Mouse (Mus musculus): ENCODE data around the gene Siae.

Gene Siae

DNA sequence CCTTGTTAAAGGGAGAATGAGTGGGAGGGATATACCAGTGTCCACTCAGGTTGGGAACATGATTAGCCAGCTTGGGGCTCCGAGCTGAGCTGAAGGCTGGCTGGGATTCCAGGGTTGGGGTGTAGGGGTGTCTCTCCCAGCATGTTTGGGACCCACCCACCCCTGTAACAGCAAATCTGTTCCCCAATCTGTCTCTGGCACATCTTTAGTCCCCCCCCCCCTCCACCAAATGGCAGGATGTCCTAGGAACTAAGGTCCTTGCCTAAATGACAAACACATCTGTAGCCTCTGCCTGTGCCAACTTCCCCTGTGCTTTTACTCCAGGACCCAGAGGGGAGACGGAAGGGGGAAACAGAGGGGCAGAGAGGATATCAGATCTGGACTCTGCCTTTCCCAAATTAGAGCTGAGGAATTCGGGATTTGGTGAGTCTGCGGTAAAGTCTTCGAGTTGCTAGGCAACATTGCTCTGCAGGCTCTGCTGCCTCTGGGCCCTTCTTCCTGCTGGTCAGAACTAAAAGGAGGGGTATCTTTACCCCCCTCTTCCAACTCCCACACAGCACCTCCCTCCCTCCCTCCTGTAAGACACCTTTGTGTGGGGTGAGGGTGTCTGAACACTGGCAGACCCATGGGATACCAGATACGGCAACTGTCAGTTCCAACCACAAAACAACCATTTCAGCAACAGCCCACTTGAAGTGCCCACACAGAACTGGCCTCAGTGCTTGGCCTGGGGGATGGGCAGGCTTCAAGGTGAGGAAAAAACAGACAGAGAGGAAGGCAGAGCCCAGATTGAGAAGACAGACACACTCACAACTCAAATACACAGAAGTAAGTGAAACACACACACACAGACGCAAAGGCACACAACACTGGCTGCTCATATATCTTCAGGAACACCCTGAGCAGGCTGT is at the start of gene Siae:
Gene Siae (plus strand): TSS at position 861 of the 911 bp plus-strand sequence.
- in situ Hi-C loops (cut with MboI; ENCODE audit: low pct_unique_long_range_greater_than_20kb in 1 of 2, low sequenced_read_pairs in 2 of 2, unreplicated experiment in 1 of 2): no loop called here

DNA sequence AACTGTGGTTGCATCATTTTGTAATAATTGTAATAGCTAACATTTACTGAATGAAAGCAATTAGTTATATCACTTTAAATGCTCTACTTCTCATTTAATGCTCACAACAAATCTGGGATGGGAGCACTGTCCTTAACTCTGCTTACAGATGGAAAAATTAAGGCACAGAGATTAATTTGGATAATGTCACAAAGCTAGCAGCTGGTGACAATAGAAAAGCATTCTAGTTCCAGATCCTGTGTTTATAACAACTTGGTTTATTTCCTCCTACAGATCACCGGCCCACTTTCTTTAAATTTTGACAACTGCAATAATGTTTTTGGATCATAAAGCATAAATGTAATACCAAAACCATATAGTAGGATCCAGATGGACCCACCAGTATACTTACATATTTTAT is 49.5 kb upstream of the Siae start:
- in situ Hi-C loops (cut with MboI; ENCODE audit: low pct_unique_long_range_greater_than_20kb in 1 of 2, low sequenced_read_pairs in 2 of 2, unreplicated experiment in 1 of 2): no loop called here

DNA sequence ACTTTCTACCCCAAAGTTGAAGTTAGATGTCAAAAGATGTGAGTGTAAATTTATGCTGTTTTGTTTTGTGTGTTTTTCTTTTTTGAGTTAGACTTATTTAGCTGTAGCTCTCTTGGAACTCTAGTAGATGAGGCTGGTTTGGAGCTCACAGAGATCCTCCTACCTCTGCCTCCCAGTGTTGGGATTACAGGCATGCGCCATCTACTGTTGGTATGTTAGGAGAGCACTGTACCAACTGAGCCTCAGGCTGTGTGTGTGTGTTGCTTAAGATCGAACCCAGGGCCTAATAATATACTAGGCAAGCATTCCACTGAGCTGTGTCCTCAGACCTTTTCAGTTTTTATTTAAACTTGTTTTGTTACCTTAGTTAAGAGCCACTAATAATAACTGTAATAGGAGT is 43.4 kb upstream of the Siae start:
- in situ Hi-C loops (cut with MboI; ENCODE audit: low pct_unique_long_range_greater_than_20kb in 1 of 2, low sequenced_read_pairs in 2 of 2, unreplicated experiment in 1 of 2): no loop called here

DNA sequence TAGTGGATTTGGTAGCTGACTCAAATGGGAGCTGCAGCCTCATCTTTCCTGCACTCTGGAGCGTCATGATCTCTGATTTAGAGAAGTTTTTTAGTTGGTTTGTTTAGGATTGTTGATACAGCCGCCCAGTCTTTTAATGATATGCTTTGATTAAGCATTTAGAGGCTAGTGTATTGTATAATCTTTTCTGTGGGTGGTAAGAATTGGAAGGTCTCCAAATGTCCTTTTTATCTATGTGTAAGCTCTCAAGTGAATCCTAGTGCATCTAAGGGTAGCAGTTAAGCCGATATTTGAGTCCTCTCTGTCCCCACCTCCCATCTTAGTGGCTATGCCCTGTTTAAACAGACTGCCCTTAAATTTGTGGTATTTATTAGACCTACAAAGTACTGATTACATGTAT is 41.0 kb upstream of the Siae start:
- in situ Hi-C loops (cut with MboI; ENCODE audit: low pct_unique_long_range_greater_than_20kb in 1 of 2, low sequenced_read_pairs in 2 of 2, unreplicated experiment in 1 of 2): no loop called here

DNA sequence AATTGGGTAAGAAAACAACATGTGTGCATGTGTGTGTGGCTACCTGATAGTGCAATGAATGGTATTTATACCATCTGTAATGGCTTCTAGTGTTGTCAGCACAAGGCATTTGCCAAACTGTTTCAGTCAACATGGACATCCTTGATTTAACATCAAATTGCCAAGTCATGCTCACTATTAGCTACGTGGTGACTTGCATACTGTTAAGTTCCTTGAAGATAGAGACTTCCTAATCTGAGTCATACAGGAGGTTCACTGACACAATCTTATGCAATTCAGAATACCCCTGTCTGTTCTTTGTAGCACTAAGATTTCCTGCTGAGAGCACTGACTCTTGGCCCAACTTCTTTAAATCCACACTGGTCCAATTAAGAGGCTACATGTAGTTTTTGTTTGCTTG is 38.0 kb upstream of the Siae start:
- in situ Hi-C loops (cut with MboI; ENCODE audit: low pct_unique_long_range_greater_than_20kb in 1 of 2, low sequenced_read_pairs in 2 of 2, unreplicated experiment in 1 of 2): no loop called here

DNA sequence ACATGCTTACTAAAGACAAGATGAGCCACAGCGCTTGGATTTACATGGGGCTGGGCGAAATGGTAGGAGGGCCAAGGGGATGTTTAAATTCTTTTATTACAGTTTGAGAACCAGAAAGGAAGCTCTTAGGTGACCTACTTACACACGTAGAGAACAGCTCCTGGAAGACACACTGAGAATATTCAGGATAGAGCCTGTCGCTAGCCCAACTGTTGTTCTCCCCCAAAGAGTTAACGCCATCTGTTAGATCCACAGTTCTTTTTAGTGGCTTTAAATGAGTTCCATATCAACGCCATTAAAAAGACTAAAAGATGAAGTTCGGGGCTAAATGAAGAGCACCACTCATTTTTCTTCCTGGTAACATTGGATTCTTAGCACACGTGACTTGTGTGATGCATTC is 36.5 kb upstream of the Siae start:
- in situ Hi-C loops (cut with MboI; ENCODE audit: low pct_unique_long_range_greater_than_20kb in 1 of 2, low sequenced_read_pairs in 2 of 2, unreplicated experiment in 1 of 2): no loop called here

DNA sequence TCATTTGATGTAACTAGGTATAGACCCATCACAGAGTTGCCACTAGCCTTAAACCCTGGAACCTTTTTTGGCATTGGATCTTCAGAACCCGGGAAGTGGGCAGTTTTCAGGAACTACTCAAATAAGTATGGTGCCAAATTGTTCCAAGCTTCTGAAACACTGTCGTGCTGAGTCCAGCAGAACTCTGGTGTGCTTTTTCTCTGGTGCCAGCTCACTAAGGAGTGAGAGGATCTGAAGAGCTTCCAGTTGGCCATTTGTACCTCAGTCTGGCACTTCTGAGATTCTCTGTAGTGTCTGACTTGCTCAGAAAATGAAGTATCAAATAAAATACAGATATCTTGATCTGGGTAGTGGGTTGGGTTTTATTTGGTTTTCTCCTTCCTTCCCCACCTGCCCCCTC is 35.5 kb upstream of the Siae start:
- in situ Hi-C loops (cut with MboI; ENCODE audit: low pct_unique_long_range_greater_than_20kb in 1 of 2, low sequenced_read_pairs in 2 of 2, unreplicated experiment in 1 of 2): no loop called here

DNA sequence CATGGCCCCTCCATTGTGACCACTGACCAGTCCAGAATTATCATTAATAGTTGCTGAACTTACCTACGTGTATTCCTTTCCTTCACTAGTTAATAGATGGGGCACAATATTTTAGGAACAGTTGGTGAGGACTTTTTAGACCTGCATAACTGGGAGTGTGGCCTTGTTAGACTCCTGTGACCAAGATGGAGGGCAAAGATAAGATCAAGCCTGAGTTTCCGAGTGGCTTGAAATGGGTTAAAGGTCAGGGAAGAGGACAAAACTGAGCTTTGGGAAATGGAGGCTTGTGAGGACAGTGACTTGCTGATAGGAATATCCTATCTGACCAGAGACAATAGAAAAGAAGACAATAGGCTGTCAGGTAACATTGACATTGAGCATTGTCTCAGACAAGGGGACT is 30.0 kb upstream of the Siae start:
- in situ Hi-C loops (cut with MboI; ENCODE audit: low pct_unique_long_range_greater_than_20kb in 1 of 2, low sequenced_read_pairs in 2 of 2, unreplicated experiment in 1 of 2): no loop called here

DNA sequence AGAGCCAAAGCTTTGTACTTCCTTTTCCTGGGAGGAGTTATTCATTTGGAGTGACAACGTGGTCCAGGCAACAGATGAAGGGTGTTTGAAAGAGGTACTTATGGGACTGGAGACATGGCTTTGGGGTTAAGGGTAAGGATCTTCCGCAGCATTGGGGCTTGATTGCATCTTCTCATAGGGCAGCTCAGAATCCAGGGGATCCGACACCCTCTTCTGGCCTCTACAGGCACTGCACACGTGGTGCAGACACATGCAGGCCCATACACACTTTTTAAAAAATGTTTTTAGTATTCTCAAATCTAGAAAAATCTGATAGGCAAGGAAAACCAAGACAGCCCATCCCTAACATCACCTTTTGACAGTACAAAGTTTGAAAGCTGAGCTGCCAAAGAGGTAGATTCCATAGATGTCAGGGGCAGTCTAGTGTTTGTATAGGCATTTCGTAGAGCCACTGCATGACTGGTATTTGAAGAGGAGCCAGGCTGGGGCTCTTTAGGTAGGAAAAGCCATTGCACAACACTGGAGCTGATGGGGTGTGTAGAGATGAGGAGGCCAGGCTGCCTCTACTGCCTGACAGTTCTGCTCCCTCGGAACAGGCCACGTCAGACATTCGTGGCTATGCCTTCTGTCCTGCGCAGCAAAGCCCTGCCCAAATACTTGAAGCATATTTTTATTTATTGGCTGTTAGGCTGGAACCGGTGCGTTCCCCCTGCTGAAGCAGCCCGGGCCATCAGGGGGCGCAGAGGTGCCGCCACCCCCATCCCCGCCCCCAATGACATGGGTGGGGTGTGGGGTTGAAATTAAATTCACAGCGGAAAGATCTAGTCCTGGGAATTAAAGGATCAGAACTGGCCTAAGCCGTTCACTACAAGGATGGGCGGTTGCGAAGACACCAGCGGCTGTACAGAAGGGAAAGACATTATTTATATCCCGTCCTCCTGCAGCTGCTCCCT is 28.8 kb upstream of the Siae start:
- in situ Hi-C loops (cut with MboI; ENCODE audit: low pct_unique_long_range_greater_than_20kb in 1 of 2, low sequenced_read_pairs in 2 of 2, unreplicated experiment in 1 of 2): no loop called here

DNA sequence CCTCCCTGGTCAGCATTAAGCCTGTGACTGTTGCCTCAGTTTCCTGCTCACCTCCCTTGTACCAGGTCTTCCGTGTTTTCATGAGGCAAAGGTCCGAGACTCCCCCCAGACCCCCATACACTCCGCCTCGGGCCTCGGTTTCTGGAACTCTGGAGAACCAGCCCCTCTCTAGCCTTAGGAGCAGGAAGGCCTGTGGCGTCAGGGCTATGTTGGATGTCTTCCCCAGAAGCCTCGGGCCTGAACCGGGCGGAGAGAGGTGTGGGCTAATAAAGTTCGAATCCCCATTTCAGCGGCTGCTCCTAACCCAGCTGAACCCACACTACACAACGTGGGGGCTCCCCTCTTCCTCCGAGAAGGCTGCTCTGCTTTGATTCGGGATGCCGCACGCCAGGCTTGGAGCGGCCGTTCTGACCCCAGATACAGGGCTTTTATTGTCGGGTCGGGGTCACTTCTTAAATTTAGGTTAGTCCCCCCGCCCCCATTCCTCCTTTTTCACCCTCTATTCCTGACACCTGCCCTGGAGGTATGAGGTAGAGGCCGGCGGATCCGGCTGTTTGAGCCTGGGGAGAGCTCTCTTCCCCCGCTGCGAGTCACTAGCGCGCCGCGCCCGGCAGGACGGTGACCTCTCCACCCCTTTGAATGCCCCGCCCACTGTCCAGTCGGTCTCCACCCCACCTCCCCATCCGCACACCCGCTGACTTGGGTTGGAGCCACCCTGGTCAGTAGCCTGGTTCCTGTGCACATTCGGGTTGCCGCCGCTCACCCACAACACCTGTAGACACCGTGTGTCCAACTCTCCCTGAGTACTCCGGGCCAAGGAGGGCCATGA is 27.9 kb upstream of the Siae start, which contains the start of gene Esam:
Gene Esam (plus strand): TSS at position 683 of the 829 bp plus-strand sequence.
- in situ Hi-C loops (cut with MboI; ENCODE audit: low pct_unique_long_range_greater_than_20kb in 1 of 2, low sequenced_read_pairs in 2 of 2, unreplicated experiment in 1 of 2): no loop called here

DNA sequence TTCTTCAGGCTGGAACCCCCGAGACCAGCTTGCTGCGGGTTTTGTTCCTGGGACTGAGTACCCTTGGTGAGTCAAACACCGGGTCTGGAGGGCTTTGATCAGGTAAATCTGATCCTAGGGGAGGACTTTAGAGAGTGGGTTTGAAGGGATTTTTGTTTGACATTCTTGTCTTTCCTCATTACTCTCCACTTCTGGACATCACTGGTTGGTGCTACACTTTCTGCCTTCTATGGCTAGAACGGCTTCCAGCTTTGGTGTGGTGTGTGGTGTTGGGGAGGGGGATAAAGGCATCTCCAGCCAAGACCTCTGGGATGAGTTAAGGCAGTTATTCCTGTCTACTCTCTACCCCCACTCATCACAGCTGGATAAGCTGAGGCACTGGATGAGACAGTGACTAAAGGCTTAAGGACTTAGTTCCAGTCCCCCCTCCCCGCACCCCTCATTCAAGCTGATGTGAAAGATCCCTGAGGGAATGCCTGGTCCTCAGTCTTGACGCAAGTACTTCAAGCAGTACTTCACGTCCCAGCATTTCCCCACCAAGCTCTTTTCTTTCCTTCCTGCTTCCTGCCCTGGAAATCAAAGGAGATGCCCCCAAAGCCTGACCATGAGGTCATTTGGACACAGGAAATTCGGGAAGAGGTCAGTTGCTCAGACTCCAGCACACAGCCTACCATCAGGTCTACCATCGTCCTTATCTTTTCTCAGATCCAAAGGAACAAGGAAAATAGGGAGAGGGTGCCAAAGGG is 27.1 kb upstream of the Siae start:
- in situ Hi-C loops (cut with MboI; ENCODE audit: low pct_unique_long_range_greater_than_20kb in 1 of 2, low sequenced_read_pairs in 2 of 2, unreplicated experiment in 1 of 2): no loop called here

DNA sequence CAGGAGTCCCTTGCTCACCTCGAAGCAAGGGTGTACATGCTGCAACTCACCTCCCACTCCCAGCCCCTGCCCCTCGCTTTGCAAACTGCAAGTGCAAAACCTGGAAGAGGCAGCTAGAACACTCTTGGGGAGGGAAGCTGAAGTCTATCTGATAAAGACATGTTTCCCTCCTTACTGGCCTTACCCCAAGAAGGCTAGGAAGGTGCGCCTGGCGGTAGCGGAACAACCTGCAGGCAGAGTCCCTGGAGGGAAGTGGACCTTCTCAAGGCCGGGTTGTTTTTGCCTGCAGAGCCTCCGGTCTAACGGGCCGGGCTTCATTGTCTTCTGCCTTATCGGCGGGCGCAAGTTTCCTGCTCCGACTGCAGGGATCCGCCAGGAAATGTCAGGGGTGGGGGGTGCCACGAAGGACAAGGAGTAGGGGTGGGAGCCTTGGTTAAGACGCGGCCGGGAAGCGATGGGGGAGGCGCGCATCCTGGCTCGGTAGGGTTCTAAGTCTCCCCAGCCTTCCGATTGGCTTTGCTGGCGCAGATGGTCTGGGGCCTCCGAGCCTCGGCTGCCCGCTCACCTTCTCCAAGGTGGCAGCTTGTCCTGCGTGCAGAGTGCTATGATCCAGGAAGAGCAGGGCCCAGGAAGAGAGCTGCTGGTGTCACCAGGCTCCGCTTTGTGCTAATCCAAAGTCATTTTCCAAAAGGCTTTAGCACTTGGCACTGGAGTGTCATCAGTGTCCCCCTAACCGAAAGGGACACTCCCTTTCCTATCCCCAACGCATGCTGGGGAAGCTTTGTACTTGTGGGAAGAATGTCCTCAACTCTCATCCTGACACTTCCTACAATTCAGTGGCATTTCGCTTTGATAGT is 25.2 kb upstream of the Siae start:
- in situ Hi-C loops (cut with MboI; ENCODE audit: low pct_unique_long_range_greater_than_20kb in 1 of 2, low sequenced_read_pairs in 2 of 2, unreplicated experiment in 1 of 2): no loop called here

DNA sequence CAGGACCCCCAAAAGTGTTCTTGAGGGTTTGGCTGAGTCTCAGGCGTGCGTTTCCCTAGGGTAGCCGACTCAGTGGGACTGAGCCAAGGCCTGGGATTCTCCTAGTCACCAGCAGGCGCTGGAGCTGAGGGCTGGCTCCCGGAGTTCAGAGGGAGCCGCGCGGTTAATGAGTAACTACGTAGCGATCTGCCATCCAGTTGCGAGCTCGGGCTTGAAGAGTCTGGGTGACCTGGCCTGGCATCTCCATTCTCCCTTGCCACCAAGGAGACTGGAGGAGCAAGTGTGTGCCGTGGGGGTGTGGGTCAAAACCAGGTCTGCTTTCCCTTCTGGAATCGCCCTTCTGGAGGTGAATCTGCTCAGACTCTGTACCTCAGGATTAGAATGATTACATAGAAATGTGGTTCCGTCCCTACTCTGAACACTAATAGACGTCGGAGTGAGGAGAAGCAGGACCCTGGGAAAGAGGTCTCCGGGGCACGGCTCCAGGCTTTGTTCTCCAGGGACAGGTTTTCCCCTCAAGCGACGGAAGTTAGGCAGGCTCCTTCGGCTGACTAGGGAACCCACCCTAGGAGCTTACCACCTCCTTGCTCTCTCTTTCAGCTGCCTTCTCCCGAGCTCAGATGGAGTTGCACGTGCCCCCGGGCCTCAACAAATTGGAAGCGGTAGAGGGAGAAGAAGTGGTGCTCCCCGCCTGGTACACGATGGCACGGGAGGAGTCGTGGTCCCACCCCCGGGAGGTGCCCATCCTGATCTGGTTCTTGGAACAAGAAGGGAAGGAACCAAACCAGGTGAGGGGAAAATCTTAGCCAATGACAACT is 24.4 kb upstream of the Siae start:
- in situ Hi-C loops (cut with MboI; ENCODE audit: low pct_unique_long_range_greater_than_20kb in 1 of 2, low sequenced_read_pairs in 2 of 2, unreplicated experiment in 1 of 2): no loop called here

DNA sequence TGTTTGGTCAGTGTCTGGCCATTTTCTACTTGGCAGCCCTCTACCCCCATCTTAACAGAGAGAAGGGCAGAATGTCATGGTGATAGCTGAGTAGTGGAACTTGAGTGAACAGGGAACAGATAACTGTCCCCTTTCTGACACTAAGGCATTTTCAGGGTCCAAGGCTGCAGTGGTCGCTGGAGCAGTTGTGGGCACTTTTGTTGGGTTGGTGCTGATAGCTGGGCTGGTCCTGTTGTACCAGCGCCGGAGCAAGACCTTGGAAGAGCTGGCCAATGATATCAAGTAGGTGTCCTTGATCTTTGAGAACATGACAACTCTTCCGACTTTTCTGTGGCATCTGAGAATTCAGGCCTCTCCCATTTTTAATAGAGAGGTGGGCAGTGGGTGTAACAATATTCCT is 18.6 kb upstream of the Siae start:
- in situ Hi-C loops (cut with MboI; ENCODE audit: low pct_unique_long_range_greater_than_20kb in 1 of 2, low sequenced_read_pairs in 2 of 2, unreplicated experiment in 1 of 2): no loop called here

DNA sequence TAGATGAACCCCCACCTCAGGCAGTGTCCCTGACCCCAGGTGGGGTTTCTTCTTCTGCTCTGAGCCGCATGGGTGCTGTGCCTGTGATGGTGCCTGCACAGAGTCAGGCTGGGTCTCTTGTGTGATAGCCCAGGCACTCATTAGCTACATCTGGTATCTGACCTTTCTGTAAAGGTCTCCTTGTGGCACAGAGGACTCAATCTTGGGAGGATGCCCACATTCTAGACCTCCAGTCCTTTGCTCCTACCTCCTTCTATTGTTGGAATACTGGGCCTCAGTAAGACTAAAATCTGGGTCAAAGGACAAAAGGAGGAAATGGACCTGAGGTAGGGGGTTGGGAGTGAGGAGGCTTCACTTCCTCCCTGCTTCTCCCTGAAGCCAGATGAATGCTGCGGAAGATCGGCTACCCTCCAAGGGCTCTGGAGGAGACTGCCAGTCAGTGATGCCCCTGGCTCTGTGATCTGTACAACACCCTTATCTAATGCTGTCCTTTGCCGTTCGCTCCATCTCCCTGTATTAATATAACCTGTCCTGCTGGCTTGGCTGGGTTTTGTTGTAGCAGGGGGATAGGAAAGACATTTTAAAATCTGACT is 17.7 kb upstream of the Siae start:
- in situ Hi-C loops (cut with MboI; ENCODE audit: low pct_unique_long_range_greater_than_20kb in 1 of 2, low sequenced_read_pairs in 2 of 2, unreplicated experiment in 1 of 2): no loop called here
